In genomic region chr13:94084220-94085126, GRCm38 (mm10) we compare ENCODE assay signal across 13 mouse cellular contexts. TPM values are rescaled to one million over a fixed set of nuclear protein-coding genes. Genes with fewer than 3 reads are reported as not detected.
DNase-seq lines count a peak whose midpoint lies in the region; ATAC-seq and TF ChIP-seq lines count a peak whose summit lies in the region.
"Had no signal": no experiment of that assay in that cellular context is flagged by ENCODE, and none has a peak within 500 bp of the region (broad histone marks: within the 10 kb centered on the region; RNA-seq: fewer than 3 reads in every experiment).

No protein-coding gene starts in this region.

- H3K4me3 ChIP-seq in kidney, adult 2 months (ENCODE audit: insufficient read depth, low read depth, low read length): no peak overlapping the region
- no peak overlapping the region for H3K4me3 ChIP-seq in midbrain, embryonic 11.5 days (ENCODE audit: low read depth, low read length)
- no peak overlapping the region for H3K4me3 ChIP-seq in midbrain, embryonic 10.5 days
- H3K4me3 ChIP-seq in hindbrain, postnatal 0 days (ENCODE audit: low read length): no peak overlapping the region
- H3K4me3 ChIP-seq in neural tube, embryonic 14.5 days (ENCODE audit: low read depth, low read length): no peak overlapping the region

- no peaks in the 10 kb centered on the region for H3K36me3 ChIP-seq in kidney, adult 2 months (ENCODE audit: control insufficient read depth, insufficient read depth, low read length)
- H3K36me3 ChIP-seq in midbrain, embryonic 11.5 days (ENCODE audit: control insufficient read depth, insufficient read depth, low read length): no peaks in the 10 kb centered on the region
- H3K36me3 ChIP-seq in midbrain, embryonic 10.5 days: peaks cover 13% of the 10 kb centered on the region; the same call in 1 of the 2 replicates
- no peaks in the 10 kb centered on the region for H3K36me3 ChIP-seq in hindbrain, postnatal 0 days (ENCODE audit: insufficient read depth, low read length)
- H3K36me3 ChIP-seq in neural tube, embryonic 14.5 days (ENCODE audit: control insufficient read depth, insufficient read depth, low read length): no peaks in the 10 kb centered on the region

- no peak for TF ChIP-seq CTCF in kidney, adult 2 months (conservative IDR thresholded peaks at IDR 0.05; ENCODE audit: insufficient read depth, insufficient read length, low read depth, low read length)
- no peak for TF ChIP-seq CTCF in hindbrain, postnatal 0 days (IDR thresholded peaks at IDR 0.05; ENCODE audit: low read depth)

- 0 out of 2 replicates have a peak, but pooled peaks have one; percentile 22 for ATAC-seq in midbrain, embryonic 11.5 days (ENCODE audit: low FRiP score)
- no peak for ATAC-seq in hindbrain, postnatal 0 days
- peak; percentile 83 for ATAC-seq in neural tube, embryonic 14.5 days (ENCODE audit: low read depth)
- ATAC-seq: liver, postnatal 0 days had no signal

- H3K4me1 ChIP-seq in kidney, adult 2 months (ENCODE audit: control insufficient read depth, insufficient read depth, low read length): no peaks in the 10 kb centered on the region
- no peaks in the 10 kb centered on the region for H3K4me1 ChIP-seq in midbrain, embryonic 11.5 days (ENCODE audit: control insufficient read depth, insufficient read depth, low read length)
- H3K4me1 ChIP-seq in midbrain, embryonic 10.5 days: peaks cover 13% of the 10 kb centered on the region; the same call in 1 of the 2 replicates
- H3K4me1 ChIP-seq in hindbrain, postnatal 0 days (ENCODE audit: insufficient read depth, low read length): no peaks in the 10 kb centered on the region
- no peaks in the 10 kb centered on the region for H3K4me1 ChIP-seq in neural tube, embryonic 14.5 days (ENCODE audit: control insufficient read depth, insufficient read depth, low read length)

- WGBS in kidney, adult 2 months: 64% methylated on average over 15 of the region's 15 CpGs
- 90% methylated on average over 15 of the region's 15 CpGs for WGBS in midbrain, embryonic 11.5 days
- WGBS in midbrain, embryonic 10.5 days: 88% methylated on average over 15 of the region's 15 CpGs
- WGBS in hindbrain, postnatal 0 days: 67% methylated on average over 15 of the region's 15 CpGs
- 50% methylated on average over 15 of the region's 15 CpGs for WGBS in neural tube, embryonic 14.5 days

- H3K4me2 ChIP-seq in midbrain, embryonic 11.5 days: no peak overlapping the region
- no peak overlapping the region for H3K4me2 ChIP-seq in hindbrain, postnatal 0 days (ENCODE audit: low read depth, low read length)
- H3K4me2 ChIP-seq in neural tube, embryonic 14.5 days (ENCODE audit: low read depth, low read length): no peak overlapping the region

- no peak overlapping the region for H3K27ac ChIP-seq in kidney, adult 2 months (ENCODE audit: insufficient read depth, low read depth, low read length)
- H3K27ac ChIP-seq in midbrain, embryonic 11.5 days (ENCODE audit: low read depth, low read length): no peak overlapping the region
- no peak overlapping the region for H3K27ac ChIP-seq in midbrain, embryonic 10.5 days (replicated peaks)
- H3K27ac ChIP-seq in hindbrain, postnatal 0 days: no peak overlapping the region
- H3K27ac ChIP-seq in neural tube, embryonic 14.5 days (ENCODE audit: low read depth, low read length): no peak overlapping the region

- no peak for TF ChIP-seq POLR2A in kidney, adult 2 months (IDR thresholded peaks at IDR 0.05; ENCODE audit: low read depth, low read length)

- DNase-seq in kidney, adult 2 months: peak; percentile 64
- no peak for DNase-seq in kidney, adult 11 months
- DNase-seq in midbrain, embryonic 11.5 days (ENCODE audit: low spot score, missing footprints): no peak
- DNase-seq in midbrain, embryonic 10.5 days (ENCODE audit: low spot score): no peak
- DNase-seq in hindbrain, postnatal 0 days (ENCODE audit: low spot score): peak; percentile 29
- DNase-seq in adrenal gland, adult 18-20 months (ENCODE audit: low spot score in 2 of 2): no peak
- DNase-seq in adrenal gland, postnatal 36 days: no peak
- DNase-seq: adrenal gland, postnatal 25 days; gastrocnemius, postnatal 14 days; liver, postnatal 0 days; right cerebral cortex, postnatal 4 days; thymus, adult 2 months had no signal

- H3K9me3 ChIP-seq in midbrain, embryonic 11.5 days (ENCODE audit: control insufficient read depth, low read length): no peaks in the 10 kb centered on the region
- no peaks in the 10 kb centered on the region for H3K9me3 ChIP-seq in midbrain, embryonic 10.5 days (replicated peaks)
- H3K9me3 ChIP-seq in hindbrain, postnatal 0 days (ENCODE audit: low read length): no peaks in the 10 kb centered on the region
- no peaks in the 10 kb centered on the region for H3K9me3 ChIP-seq in neural tube, embryonic 14.5 days (ENCODE audit: control insufficient read depth, low read length)

- H3K27me3 ChIP-seq in kidney, adult 2 months (replicated peaks; ENCODE audit: control insufficient read depth, insufficient read depth, low read length): no peaks in the 10 kb centered on the region
- no peaks in the 10 kb centered on the region for H3K27me3 ChIP-seq in midbrain, embryonic 11.5 days (ENCODE audit: control insufficient read depth, insufficient read depth, low read length)
- peaks cover 17% of the 10 kb centered on the region for H3K27me3 ChIP-seq in midbrain, embryonic 10.5 days (ENCODE audit: low read depth, poor library complexity, severe bottlenecking)
- no peaks in the 10 kb centered on the region for H3K27me3 ChIP-seq in hindbrain, postnatal 0 days (ENCODE audit: insufficient read depth, low read length)
- H3K27me3 ChIP-seq in neural tube, embryonic 14.5 days (ENCODE audit: control insufficient read depth, insufficient read depth, low read length): no peaks in the 10 kb centered on the region

- no peak overlapping the region for H3K9ac ChIP-seq in midbrain, embryonic 11.5 days (ENCODE audit: low read length)
- no peak overlapping the region for H3K9ac ChIP-seq in hindbrain, postnatal 0 days (replicated peaks; ENCODE audit: low read length)
- H3K9ac ChIP-seq in neural tube, embryonic 14.5 days (replicated peaks; ENCODE audit: low read depth, low read length): no peak overlapping the region
- H3K9ac ChIP-seq: liver, postnatal 0 days had no signal

RNA-seq across cellular contexts. Expression of gene Lhfpl2, which starts 26.9 kb away (rescaled TPM):
- 11.3 and 17.9 TPM in 2 replicates for polyA plus RNA-seq in kidney, adult 2 months (2012; rRNA removed)
- 17.0 and 17.3 TPM in 2 replicates for polyA plus RNA-seq in midbrain, embryonic 11.5 days (2014; fragmentation: Nextera tagmentation; extraction: Ambion mirVana)
- polyA plus RNA-seq in midbrain, embryonic 10.5 days (2016; fragmentation: Nextera tagmentation; extraction: Ambion mirVana): 18.0 and 19.0 TPM in 2 replicates
- 32.1 and 33.5 TPM in 2 replicates for total RNA-seq in hindbrain, postnatal 0 days (2014; rRNA removed)
- polyA plus RNA-seq in hindbrain, postnatal 0 days (2015; fragmentation: Nextera tagmentation; extraction: Ambion mirVana): 14.7 and 15.3 TPM in 2 replicates
- polyA plus RNA-seq in neural tube, embryonic 14.5 days (2014; fragmentation: Nextera tagmentation; extraction: Ambion mirVana): 9.6 and 17.5 TPM in 2 replicates
- total RNA-seq in adrenal gland, adult 18-20 months (2021): 10 to 100 TPM; 22.4 to 31.0 TPM
- total RNA-seq in adrenal gland, postnatal 36 days (2021): 10 to 100 TPM; 32.3 to 35.3 TPM

Comparison
In these comparisons a context has a peak if more than half of its experiments do, and no peak if none do; other contexts are left out.
1. DNase-seq: peak in kidney, adult 2 months (single experiment) and hindbrain, postnatal 0 days (single experiment); none in kidney, adult 11 months (single experiment), midbrain, embryonic 11.5 days (single experiment), midbrain, embryonic 10.5 days (single experiment), adrenal gland, adult 18-20 months (0 of 2) and adrenal gland, postnatal 36 days (0 of 2).